Mouse (Mus musculus): ENCODE results near the gene Cpe. TPM values are rescaled to one million over a fixed set of nuclear protein-coding genes. Genes with fewer than 3 reads are reported as not detected.

The Cpe gene
- polyA plus RNA-seq, 1 experiment from 2014 or later: 65.0 TPM

DNA sequence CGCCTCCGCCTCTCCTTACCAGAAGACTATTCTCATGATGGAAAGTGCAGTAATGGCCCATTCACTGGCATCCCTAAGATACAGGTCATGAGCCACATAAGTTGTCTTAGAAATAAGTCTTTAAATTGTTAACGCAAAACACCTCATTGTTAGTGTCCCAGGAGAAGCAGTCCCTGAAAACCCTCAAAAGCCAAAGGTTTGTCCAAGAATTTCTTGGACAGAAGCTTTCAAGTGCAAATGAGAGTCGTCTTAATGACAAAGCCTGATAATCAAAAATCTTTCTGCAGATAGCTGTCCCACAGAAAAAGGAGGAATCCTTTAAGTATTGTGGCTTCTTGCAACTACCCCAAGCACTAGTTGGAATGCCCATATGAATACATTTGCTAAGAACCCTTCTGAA is 60.7 kb downstream of the Cpe start:
- no peaks in the 10 kb centered on the region for H3K9me3 ChIP-seq (ENCODE audit: control insufficient read depth, low read length)
- 85% methylated on average over 4 of the region's 4 CpGs for WGBS
- no peak overlapping the region for H3K9ac ChIP-seq (ENCODE audit: low read depth, low read length)
- H3K4me1 ChIP-seq (ENCODE audit: control insufficient read depth, insufficient read depth, low read length): no peaks in the 10 kb centered on the region
- H3K4me3 ChIP-seq (ENCODE audit: low read length): no peak overlapping the region
- no peak overlapping the region for H3K4me2 ChIP-seq (replicated peaks; ENCODE audit: low read depth, low read length)
- ATAC-seq (ENCODE audit: low FRiP score, low TSS enrichment): no peak
- H3K36me3 ChIP-seq (ENCODE audit: control insufficient read depth, insufficient read depth, low read length): no peaks in the 10 kb centered on the region
- no peaks in the 10 kb centered on the region for H3K27me3 ChIP-seq (ENCODE audit: control insufficient read depth, insufficient read depth, low read length)
- no peak overlapping the region for H3K27ac ChIP-seq (ENCODE audit: low read depth, low read length)

DNA sequence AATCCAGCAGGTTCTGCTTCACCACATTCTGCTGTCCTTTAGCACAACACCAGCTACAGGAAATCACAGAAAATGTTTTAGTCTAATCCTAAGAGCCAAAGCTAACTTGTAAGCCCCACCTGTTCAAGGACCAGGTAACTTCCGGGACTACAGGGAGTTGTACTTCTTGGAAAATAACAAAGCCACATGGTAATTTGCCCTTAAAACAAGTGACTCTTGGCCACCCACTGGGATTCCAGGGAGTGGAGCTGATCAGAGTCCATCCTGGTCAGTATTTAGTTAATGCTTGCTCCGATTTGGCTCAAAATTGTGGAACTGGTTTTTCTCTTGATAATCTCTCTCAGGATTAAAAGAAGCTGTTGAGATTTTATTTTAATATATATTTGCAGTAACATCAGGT is 61.1 kb downstream of the Cpe start:
- H3K9me3 ChIP-seq (ENCODE audit: control insufficient read depth, low read length): no peaks in the 10 kb centered on the region
- no peaks in the 10 kb centered on the region for H3K27me3 ChIP-seq (ENCODE audit: control insufficient read depth, insufficient read depth, low read length)
- 79% methylated on average over 2 of the region's 2 CpGs for WGBS
- ATAC-seq (ENCODE audit: low FRiP score, low TSS enrichment): no peak
- H3K27ac ChIP-seq (ENCODE audit: low read depth, low read length): no peak overlapping the region
- no peak overlapping the region for H3K9ac ChIP-seq (ENCODE audit: low read depth, low read length)
- no peaks in the 10 kb centered on the region for H3K36me3 ChIP-seq (ENCODE audit: control insufficient read depth, insufficient read depth, low read length)
- H3K4me1 ChIP-seq (ENCODE audit: control insufficient read depth, insufficient read depth, low read length): no peaks in the 10 kb centered on the region
- no peak overlapping the region for H3K4me3 ChIP-seq (ENCODE audit: low read length)
- no peak overlapping the region for H3K4me2 ChIP-seq (replicated peaks; ENCODE audit: low read depth, low read length)

DNA sequence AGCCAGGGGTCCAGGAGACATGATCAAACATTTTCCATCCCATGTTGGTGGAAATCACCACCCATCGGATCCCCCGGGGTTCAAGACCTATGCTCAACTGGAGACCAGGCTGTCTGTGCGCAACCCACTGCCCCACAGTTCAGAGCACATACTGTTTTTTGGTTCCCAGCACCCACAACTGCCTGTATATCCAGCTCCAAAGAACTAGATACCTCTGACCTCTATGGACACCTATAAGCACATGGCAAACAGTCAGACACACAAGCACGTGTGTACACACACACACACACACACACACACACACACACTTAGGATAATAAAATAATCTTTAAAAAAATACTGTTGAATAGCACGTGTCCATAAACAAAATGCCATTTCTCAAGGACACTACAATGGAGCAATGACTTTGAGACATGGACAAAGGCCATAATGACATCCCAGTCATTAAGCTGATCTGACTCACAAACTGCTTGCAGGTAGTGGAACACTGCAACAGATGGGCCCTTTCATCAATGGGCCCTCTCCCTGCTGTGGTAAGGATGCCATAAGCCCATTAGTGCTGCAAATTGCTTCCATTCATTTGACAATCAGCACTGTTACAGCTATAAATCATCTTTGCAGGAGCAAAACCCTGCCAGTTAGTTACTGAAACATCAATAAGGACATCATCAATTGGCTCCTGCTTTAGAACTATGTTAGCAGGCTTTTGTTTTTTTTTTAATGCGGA is 63.7 kb downstream of the Cpe start:
- WGBS: 84% methylated on average over 6 of the region's 6 CpGs
- ATAC-seq (ENCODE audit: low FRiP score, low TSS enrichment): no peak
- Histone ChIP-seq H3K36me3 (ENCODE audit: control insufficient read depth, insufficient read depth, low read length) (no peaks in the 10 kb centered on the region), H3K27me3 (ENCODE audit: control insufficient read depth, insufficient read depth, low read length) (no peaks in the 10 kb centered on the region), H3K4me1 (ENCODE audit: control insufficient read depth, insufficient read depth, low read length) (no peaks in the 10 kb centered on the region), H3K4me2 (replicated peaks; ENCODE audit: low read depth, low read length) (no peak overlapping the region), H3K9ac (ENCODE audit: low read depth, low read length) (no peak overlapping the region), H3K27ac (ENCODE audit: low read depth, low read length) (no peak overlapping the region), H3K4me3 (ENCODE audit: low read length) (no peak overlapping the region), H3K9me3 (ENCODE audit: control insufficient read depth, low read length) (no peaks in the 10 kb centered on the region)

DNA sequence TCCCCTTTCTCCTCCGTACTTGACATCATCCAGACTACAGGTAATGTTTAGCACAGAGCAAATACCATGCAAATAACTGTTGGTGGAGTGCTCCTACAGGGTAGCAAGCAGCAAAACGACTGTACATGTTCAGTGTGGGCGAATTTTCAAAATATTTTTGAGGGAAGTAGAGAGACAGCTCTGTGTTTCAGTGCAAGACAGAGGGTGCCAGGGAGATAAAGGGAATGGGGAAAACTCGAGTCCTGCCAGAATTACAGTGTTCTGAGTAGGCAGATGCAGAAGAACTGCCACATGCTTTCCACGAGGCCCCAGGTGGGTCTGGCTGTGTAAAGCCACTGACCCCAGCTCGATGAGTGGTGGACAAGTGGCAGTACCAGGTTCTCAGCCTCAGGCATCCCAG is 64.8 kb downstream of the Cpe start:
- Histone ChIP-seq H3K9me3 (ENCODE audit: control insufficient read depth, low read length) (no peaks in the 10 kb centered on the region), H3K4me1 (ENCODE audit: control insufficient read depth, insufficient read depth, low read length) (no peaks in the 10 kb centered on the region), H3K36me3 (ENCODE audit: control insufficient read depth, insufficient read depth, low read length) (no peaks in the 10 kb centered on the region), H3K27ac (ENCODE audit: low read depth, low read length) (no peak overlapping the region), H3K4me3 (ENCODE audit: low read length) (no peak overlapping the region), H3K9ac (ENCODE audit: low read depth, low read length) (no peak overlapping the region), H3K4me2 (replicated peaks; ENCODE audit: low read depth, low read length) (no peak overlapping the region), H3K27me3 (ENCODE audit: control insufficient read depth, insufficient read depth, low read length) (no peaks in the 10 kb centered on the region)
- WGBS: 86% methylated on average over 6 of the region's 6 CpGs
- no peak for ATAC-seq (ENCODE audit: low FRiP score, low TSS enrichment)

DNA sequence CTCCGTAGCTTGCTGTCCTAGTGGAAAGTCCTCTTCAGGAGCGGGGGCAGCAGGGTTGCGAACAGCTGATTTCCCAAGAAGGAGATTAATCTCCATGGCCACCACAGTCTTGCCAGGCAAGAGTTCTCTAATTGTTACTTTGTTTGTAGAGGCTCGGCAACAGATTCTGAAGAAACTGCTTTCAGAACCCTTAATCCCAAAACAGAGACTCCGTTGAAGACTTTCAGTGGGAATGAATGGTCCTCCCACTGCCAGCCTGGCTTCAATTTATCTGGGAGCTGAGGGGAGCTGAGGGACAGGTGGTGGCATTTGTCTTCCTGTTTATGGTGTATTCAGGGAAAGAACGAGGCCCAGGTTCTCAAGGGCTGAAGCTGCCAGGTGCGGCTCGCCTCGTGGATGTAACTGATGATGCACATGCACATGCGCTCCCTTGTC is 68.2 kb downstream of the Cpe start:
- 85% methylated on average over 10 of the region's 10 CpGs for WGBS
- Histone ChIP-seq H3K4me1 (ENCODE audit: control insufficient read depth, insufficient read depth, low read length) (no peaks in the 10 kb centered on the region), H3K9me3 (ENCODE audit: control insufficient read depth, low read length) (no peaks in the 10 kb centered on the region), H3K27ac (ENCODE audit: low read depth, low read length) (no peak overlapping the region), H3K36me3 (ENCODE audit: control insufficient read depth, insufficient read depth, low read length) (no peaks in the 10 kb centered on the region), H3K9ac (ENCODE audit: low read depth, low read length) (no peak overlapping the region), H3K27me3 (ENCODE audit: control insufficient read depth, insufficient read depth, low read length) (no peaks in the 10 kb centered on the region), H3K4me2 (replicated peaks; ENCODE audit: low read depth, low read length) (no peak overlapping the region), H3K4me3 (ENCODE audit: low read length) (no peak overlapping the region)
- no peak for ATAC-seq (ENCODE audit: low FRiP score, low TSS enrichment)

DNA sequence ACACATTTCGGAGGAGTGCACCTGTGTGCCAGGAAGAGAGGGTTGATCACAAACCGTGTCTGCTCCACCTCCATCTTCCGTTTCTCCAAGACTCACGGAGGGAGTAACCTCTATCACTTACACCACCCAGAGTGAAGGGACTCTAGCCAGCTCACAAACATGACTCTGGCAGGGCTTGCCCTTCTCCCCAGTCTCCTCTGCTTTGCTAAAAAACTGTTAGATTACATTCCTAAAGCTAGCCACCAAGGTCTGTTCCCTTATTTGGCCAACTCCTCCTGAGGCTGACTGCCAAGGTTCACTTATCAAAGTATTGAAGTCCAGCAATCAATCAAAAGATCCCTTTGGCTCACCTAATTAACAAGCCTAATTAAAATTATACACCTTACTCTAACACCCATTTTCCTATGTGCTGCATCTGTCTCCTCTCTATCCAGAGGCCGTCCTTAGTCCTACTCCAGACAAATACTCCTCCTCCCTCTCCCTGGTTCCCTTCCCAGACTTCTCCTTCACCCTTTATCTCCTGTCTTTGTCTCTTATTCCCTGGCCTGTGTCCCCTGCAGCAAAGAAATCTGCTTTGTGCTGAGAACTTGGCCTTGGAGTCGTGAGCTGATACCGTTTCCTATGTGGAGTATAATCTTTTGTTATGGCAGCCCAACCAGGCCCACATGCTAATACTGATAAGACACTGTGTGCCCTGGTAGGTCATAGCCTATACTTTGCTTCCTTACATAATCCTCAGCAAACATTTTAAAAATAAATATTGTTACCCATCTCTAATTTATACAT is 72.3 kb downstream of the Cpe start:
- no peak for ATAC-seq (ENCODE audit: low FRiP score, low TSS enrichment)

DNA sequence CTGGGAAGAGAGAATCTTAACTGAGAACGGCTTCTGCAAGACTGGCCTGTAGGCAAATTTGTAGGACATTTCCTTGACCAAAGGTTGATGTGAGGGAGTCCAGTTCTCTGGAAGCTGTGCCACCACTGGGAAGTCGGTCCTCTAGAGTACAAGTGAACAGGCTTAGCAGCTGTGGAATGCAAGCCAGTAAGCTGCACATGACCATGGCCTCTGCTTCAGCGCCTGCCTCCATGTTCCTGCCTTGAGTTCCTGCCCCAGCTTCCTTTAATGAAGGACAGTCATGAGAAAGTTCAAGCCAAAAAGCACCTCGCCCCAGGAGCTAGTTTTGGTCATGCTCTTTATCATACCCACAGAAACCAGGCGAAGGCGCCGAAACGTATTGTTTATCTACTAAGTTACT is 73.2 kb downstream of the Cpe start:
- Histone ChIP-seq H3K4me2 (replicated peaks; ENCODE audit: low read depth, low read length) (no peak overlapping the region), H3K9me3 (ENCODE audit: control insufficient read depth, low read length) (no peaks in the 10 kb centered on the region), H3K27ac (ENCODE audit: low read depth, low read length) (no peak overlapping the region), H3K36me3 (ENCODE audit: control insufficient read depth, insufficient read depth, low read length) (no peaks in the 10 kb centered on the region), H3K4me1 (ENCODE audit: control insufficient read depth, insufficient read depth, low read length) (no peaks in the 10 kb centered on the region), H3K9ac (ENCODE audit: low read depth, low read length) (no peak overlapping the region), H3K4me3 (ENCODE audit: low read length) (no peak overlapping the region), H3K27me3 (ENCODE audit: control insufficient read depth, insufficient read depth, low read length) (no peaks in the 10 kb centered on the region)
- 94% methylated on average over 8 of the region's 8 CpGs for WGBS
- ATAC-seq (ENCODE audit: low FRiP score, low TSS enrichment): no peak

More for the DNA sequence above, 72.3 kb downstream of the Cpe start:
- Histone ChIP-seq H3K36me3 (ENCODE audit: control insufficient read depth, insufficient read depth, low read length) (no peaks in the 10 kb centered on the region), H3K9me3 (ENCODE audit: control insufficient read depth, low read length) (no peaks in the 10 kb centered on the region), H3K4me2 (replicated peaks; ENCODE audit: low read depth, low read length) (no peak overlapping the region), H3K27ac (ENCODE audit: low read depth, low read length) (no peak overlapping the region), H3K27me3 (ENCODE audit: control insufficient read depth, insufficient read depth, low read length) (no peaks in the 10 kb centered on the region), H3K9ac (ENCODE audit: low read depth, low read length) (no peak overlapping the region), H3K4me1 (ENCODE audit: control insufficient read depth, insufficient read depth, low read length) (no peaks in the 10 kb centered on the region), H3K4me3 (ENCODE audit: low read length) (no peak overlapping the region)
- 54% methylated on average over 7 of the region's 7 CpGs for WGBS

DNA sequence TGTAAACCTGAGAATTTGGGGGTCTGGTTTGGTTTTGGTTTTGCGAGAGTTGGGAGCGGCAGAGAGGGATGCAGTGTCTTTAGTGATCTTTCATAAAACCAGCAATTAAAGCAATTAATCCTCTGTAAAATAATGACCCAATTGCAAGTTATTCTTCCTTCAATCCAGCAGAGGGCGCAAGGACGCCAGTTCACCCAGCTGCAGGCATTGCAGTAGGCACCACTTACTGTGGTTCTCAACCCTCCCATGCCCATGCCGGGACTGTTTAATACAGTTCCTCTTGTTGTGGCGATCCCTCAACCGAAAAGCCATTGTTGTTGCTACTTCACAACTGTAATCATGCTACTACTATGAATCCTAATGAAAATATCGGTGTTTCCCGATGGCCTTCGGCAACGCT is 74.2 kb downstream of the Cpe start:
- H3K27me3 ChIP-seq (ENCODE audit: control insufficient read depth, insufficient read depth, low read length): no peaks in the 10 kb centered on the region
- no peak overlapping the region for H3K9ac ChIP-seq (ENCODE audit: low read depth, low read length)
- no peaks in the 10 kb centered on the region for H3K4me1 ChIP-seq (ENCODE audit: control insufficient read depth, insufficient read depth, low read length)
- WGBS: 56% methylated on average over 11 of the region's 11 CpGs
- H3K4me3 ChIP-seq (ENCODE audit: low read length): no peak overlapping the region
- peak; percentile 84; the same call in 1 of the 2 replicates for ATAC-seq (ENCODE audit: low FRiP score, low TSS enrichment)
- no peak overlapping the region for H3K4me2 ChIP-seq (replicated peaks; ENCODE audit: low read depth, low read length)
- H3K9me3 ChIP-seq (ENCODE audit: control insufficient read depth, low read length): no peaks in the 10 kb centered on the region
- H3K36me3 ChIP-seq (ENCODE audit: control insufficient read depth, insufficient read depth, low read length): no peaks in the 10 kb centered on the region
- H3K27ac ChIP-seq (ENCODE audit: low read depth, low read length): no peak overlapping the region

DNA sequence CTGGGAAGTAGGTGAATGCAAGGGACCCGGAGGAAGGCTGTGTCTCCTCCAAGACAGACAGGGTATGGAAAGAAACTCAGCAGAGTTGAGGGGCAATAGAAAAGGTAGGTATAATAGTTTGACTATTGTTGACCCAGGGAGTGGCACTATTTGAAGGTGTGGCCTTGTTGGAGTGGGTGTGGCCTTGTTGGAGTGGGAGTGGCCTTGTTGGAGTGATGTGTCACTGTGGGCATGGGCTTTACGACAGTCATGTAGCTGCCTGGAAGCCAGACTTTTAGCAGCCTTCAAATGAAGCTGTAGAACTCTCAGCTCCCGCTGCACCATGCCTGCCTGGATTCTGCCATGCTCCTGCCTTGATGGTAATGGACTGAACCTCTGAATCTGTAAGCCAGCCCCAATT is 76.3 kb downstream of the Cpe start:
- no peak for ATAC-seq (ENCODE audit: low FRiP score, low TSS enrichment)
- WGBS: 85% methylated on average over 3 of the region's 3 CpGs
- H3K4me3 ChIP-seq (ENCODE audit: low read length): no peak overlapping the region
- H3K36me3 ChIP-seq (ENCODE audit: control insufficient read depth, insufficient read depth, low read length): no peaks in the 10 kb centered on the region
- no peak overlapping the region for H3K27ac ChIP-seq (ENCODE audit: low read depth, low read length)
- H3K9ac ChIP-seq (ENCODE audit: low read depth, low read length): no peak overlapping the region
- H3K4me1 ChIP-seq (ENCODE audit: control insufficient read depth, insufficient read depth, low read length): no peaks in the 10 kb centered on the region
- no peaks in the 10 kb centered on the region for H3K27me3 ChIP-seq (ENCODE audit: control insufficient read depth, insufficient read depth, low read length)
- no peaks in the 10 kb centered on the region for H3K9me3 ChIP-seq (ENCODE audit: control insufficient read depth, low read length)
- no peak overlapping the region for H3K4me2 ChIP-seq (replicated peaks; ENCODE audit: low read depth, low read length)

Data from kidney, embryonic 14.5 days (tissue).